Mouse (Mus musculus): ENCODE measurements around the gene Phkg1. TPM values are rescaled to one million over a fixed set of nuclear protein-coding genes. Genes with fewer than 3 reads are reported as not detected.
"Not testable (repeated sequence)": the region's sequence is repeated elsewhere in the genome, so short reads cannot be mapped to it uniquely, and the experiment has no call there.

The Phkg1 gene
- polyA plus RNA-seq, 1 experiment from 2014 or later, result 0.24 TPM

DNA sequence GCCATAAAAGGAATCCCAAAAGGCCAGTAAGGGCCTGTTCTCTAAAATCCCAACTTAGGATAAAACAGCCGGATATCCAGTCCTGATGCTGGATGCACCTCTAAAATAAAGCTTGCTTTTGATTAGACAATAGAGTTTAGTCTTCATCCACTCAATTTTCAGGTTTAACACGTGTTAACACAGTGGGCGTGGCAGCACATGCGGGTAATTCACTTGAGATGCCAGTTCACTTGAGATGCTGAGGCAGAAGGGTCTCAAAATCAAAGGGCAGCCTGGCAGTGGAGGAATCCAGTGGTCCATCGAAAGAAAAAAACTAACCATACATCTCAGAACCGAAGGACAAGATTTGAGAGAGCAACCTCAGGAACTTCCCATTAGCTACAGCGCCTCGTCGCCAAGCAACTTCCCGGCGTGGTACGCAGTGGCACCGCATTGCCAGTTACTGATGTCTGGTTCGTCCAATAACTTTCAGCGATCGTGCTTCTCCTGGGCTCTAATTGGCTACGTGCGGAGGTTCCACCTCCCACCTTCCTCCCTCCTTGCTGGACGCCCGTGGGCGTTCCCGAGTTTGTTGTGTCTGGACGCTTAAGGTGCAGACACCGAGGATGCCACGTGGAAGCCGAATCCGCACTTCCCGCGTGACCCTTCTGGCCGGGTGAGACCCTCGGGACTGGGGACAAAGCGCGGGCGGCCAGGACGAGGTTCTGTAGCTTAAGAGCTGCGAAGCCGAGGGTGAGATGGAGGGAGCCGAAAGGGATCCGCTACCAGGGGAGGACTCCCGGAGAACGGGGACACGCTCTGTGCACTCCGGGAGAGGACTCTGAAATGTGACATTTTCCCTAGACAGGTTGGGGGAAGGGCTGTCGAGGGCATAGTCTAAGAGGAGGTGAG lies 2.9 kb downstream of the Phkg1 start, which contains the start of gene Zbed5:
TSS of gene Zbed5 (plus strand) at position 526 of the 891 bp plus-strand sequence.
- H3K9me3 ChIP-seq, result no peaks in the 10 kb centered on the region
- peak; percentile 100 for ATAC-seq (ENCODE audit: borderline replicate concordance, extremely low read depth, low FRiP score, low TSS enrichment)
- H3K4me2 ChIP-seq, result peak within 1 kb of the TSS; percentile 90
- WGBS, result 2% methylated on average over 44 of the region's 44 CpGs
- H3K27ac ChIP-seq, result no peak within 1 kb of the TSS
- peak within 1 kb of the TSS; percentile 77 for H3K4me3 ChIP-seq
- H3K27me3 ChIP-seq, result no peaks in the 10 kb centered on the region; the same call in 1 of the 2 replicates
- no peaks in the 10 kb centered on the region for H3K36me3 ChIP-seq
- H3K9ac ChIP-seq, result peak within 1 kb of the TSS; percentile 65
- peaks cover 10% of the 10 kb centered on the region for H3K4me1 ChIP-seq

DNA sequence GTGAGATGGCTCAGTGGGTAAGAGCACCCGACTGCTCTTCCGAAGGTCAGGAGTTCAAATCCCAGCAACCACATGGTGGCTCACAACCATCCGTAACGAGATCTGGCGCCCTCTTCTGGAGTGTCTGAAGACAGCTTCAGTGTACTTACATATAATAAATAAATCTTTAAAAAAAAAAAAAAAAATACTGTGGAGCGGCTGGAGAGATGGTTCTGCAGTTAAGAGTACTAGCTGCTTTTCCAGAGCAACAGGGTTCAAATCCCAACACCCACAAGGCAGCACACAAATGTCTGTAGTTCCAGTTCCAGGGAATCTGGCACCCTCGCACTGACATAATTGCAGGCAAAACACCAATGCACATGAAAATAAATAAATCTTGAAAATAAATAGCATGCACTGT lies 8.0 kb downstream of the Phkg1 start:
- not testable (repeated sequence) for H3K4me2 ChIP-seq; ATAC-seq (ENCODE audit: borderline replicate concordance, extremely low read depth, low FRiP score, low TSS enrichment); H3K27me3 ChIP-seq; H3K36me3 ChIP-seq; H3K9ac ChIP-seq; H3K9me3 ChIP-seq; H3K4me3 ChIP-seq; H3K27ac ChIP-seq
- peaks cover 17% of the 10 kb centered on the region for H3K4me1 ChIP-seq
- WGBS, result 75% methylated on average over 7 of the region's 7 CpGs

DNA sequence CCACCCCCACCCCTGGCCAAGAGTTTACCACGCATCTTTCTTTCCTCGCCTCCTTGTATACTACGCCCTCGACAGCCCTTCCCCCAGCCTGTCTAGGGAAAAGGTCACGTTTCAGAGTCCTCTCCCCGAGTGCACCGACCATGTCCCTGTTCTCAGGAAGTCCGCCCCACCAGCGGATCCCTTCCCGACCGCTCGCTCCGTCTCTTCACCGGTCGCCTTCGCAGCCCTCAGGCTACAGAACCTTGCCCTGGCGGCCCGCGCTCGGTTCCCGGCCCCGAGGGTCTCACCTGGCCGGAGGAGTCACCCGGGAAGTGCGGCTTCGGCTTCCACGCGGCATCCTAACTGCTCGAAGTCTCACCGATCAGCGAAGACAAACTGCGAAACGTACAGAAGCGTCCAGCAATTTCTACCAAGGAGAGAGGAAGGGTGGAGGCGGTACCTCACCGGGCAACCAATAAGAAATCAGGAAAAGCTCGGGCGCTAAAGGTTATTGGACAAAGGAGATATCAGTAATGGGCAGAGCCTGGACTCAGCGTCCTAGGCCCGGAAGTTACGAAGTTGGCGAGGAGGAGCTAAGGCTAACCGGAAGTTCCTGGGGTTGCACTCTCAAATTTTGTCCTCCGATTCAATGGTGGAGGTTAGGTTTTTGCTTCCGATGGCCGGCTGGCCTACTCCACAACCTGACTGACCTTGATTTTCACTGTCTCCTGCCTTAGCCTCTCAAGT lies 11.3 kb downstream of the Phkg1 start, which contains the start of gene Chchd2:
TSS of gene Chchd2 (minus strand) at position 560 of the 726 bp plus-strand sequence.
- Histone ChIP-seq H3K27ac (peak within 1 kb of the TSS; percentile 90), H3K27me3 (no peaks in the 10 kb centered on the region), H3K4me3 (peak within 1 kb of the TSS; percentile 68), H3K36me3 (peaks cover 17% of the 10 kb centered on the region), H3K9me3 (no peaks in the 10 kb centered on the region), H3K4me2 (peak within 1 kb of the TSS; percentile 70), H3K9ac (peak within 1 kb of the TSS; percentile 80), H3K4me1 (peaks cover 16% of the 10 kb centered on the region)
- ATAC-seq (ENCODE audit: borderline replicate concordance, extremely low read depth, low FRiP score, low TSS enrichment), result peak; percentile 100
- under 1% methylated on average over 46 of the region's 46 CpGs for WGBS

DNA sequence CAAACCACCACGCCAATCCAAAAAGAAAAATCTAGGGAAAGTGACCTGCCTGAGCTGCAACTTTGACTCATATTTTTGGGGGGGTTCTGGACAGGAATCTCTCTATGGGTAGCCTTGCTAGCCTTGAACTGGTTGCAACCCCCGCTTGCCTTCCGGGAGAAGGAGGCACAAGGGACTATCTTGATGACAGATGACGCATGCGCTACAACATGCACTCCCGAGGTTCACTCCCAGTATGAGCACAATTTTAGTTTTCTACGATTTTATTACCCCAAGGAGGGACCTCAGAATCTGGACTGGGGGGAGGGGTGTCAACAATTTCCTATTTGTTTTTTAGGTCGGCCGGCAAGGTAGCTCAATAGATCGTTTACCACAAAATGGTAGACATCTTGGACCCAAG lies 12.1 kb downstream of the Phkg1 start:
- Histone ChIP-seq H3K36me3 (peaks cover 24% of the 10 kb centered on the region), H3K9ac (peak overlapping the region; percentile 80), H3K4me2 (peak overlapping the region; percentile 70), H3K27me3 (no peaks in the 10 kb centered on the region), H3K27ac (no peak overlapping the region), H3K4me1 (peaks cover 16% of the 10 kb centered on the region), H3K9me3 (no peaks in the 10 kb centered on the region), H3K4me3 (peak overlapping the region; percentile 68)
- WGBS, result 33% methylated on average over 10 of the region's 10 CpGs
- ATAC-seq (ENCODE audit: borderline replicate concordance, extremely low read depth, low FRiP score, low TSS enrichment), result no peak

DNA sequence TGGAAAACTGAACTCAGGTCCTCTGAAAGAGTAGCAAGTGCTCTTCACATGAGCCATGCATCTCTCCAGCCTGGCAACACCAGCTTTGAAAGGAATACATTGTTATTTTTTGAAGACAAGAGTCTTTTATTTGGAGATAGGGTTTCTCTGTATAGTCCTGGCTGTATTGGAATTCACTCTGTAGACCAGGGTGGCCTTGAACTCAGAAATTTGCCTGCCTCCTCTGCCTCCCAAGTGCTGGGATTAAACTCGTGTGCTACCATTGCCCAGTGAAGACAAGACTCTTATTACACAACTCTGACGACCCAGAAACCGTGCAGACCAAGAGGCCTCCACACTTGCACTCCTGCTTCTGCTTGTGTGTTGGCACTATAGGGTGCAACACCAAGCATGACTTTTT lies 18.5 kb downstream of the Phkg1 start:
- Histone ChIP-seq H3K9me3 (no peaks in the 10 kb centered on the region), H3K36me3 (peaks cover 36% of the 10 kb centered on the region), H3K27ac (no peak overlapping the region), H3K4me1 (no peaks in the 10 kb centered on the region), H3K27me3 (no peaks in the 10 kb centered on the region), H3K4me3 (no peak overlapping the region), H3K4me2 (no peak overlapping the region), H3K9ac (no peak overlapping the region)
- 70% methylated on average over 3 of the region's 3 CpGs for WGBS
- ATAC-seq (ENCODE audit: borderline replicate concordance, extremely low read depth, low FRiP score, low TSS enrichment), result no peak

DNA sequence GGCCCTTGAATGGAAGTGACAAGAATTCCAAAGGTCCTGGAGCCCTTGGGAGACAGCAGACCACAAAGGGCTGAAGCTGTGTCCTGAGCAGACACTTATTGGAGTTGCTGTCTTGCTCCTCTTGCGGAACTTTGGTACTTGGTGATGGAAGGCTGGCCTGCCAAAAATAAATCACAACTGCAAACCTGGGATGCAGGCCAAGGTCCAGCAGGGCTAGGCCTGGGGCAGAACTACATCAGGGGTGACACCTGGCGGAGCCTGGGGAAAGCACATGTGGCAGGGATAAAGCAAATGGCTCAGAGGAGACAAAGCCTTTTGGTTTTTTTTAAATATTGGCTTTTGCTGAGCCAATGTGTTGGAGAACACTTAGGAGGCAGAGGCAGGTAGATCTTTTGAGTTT lies 19.4 kb downstream of the Phkg1 start:
- H3K36me3 ChIP-seq, result peaks cover 29% of the 10 kb centered on the region
- H3K27ac ChIP-seq, result no peak overlapping the region
- no peak overlapping the region for H3K4me2 ChIP-seq
- no peak; the same call in 1 of the 2 replicates for ATAC-seq (ENCODE audit: borderline replicate concordance, extremely low read depth, low FRiP score, low TSS enrichment)
- no peaks in the 10 kb centered on the region for H3K4me1 ChIP-seq
- 32% methylated on average over 2 of the region's 2 CpGs for WGBS
- no peak overlapping the region for H3K4me3 ChIP-seq
- no peak overlapping the region for H3K9ac ChIP-seq
- no peaks in the 10 kb centered on the region for H3K9me3 ChIP-seq
- H3K27me3 ChIP-seq, result no peaks in the 10 kb centered on the region

DNA sequence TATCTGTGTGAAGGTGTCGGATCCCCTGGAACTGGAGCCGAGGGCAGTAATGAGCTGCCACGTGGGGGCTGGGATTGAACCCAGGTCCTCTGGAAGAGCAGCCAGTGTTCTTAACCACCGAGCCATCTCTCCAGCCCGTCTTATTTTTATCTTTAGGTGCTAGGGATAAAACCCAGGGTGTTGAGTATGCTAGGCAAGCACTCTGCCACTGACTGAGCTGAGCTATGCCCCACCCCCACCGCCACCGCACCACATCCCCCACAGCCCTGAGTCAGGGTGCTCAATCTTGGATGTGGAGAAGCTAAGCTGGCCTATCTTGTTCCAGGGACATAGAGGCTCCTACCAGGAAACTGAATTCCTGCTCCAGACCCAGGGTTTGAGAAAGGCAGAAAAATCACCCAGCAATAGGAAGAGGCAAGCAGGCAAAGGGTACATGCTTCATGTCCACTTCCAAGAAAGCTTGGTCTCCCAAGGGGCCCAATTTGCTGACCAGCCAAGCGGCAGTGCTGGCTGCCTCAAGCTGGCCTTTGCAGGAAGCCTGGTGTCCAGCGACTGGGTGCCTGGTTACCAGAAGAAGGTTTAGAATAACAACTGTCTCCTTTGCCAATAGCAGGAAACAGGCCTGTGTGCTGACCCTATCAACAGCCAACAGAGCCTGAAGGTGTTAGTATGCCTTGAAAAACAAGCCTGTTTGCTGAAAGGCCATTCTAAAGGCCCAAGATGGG lies 20.5 kb downstream of the Phkg1 start:
- WGBS, result 67% methylated on average over 9 of the region's 9 CpGs
- Histone ChIP-seq H3K4me3 (no peak overlapping the region), H3K4me1 (no peaks in the 10 kb centered on the region), H3K27ac (no peak overlapping the region), H3K9ac (no peak overlapping the region), H3K9me3 (no peaks in the 10 kb centered on the region), H3K36me3 (peaks cover 22% of the 10 kb centered on the region), H3K27me3 (no peaks in the 10 kb centered on the region), H3K4me2 (no peak overlapping the region)
- ATAC-seq (ENCODE audit: borderline replicate concordance, extremely low read depth, low FRiP score, low TSS enrichment), result no peak

DNA sequence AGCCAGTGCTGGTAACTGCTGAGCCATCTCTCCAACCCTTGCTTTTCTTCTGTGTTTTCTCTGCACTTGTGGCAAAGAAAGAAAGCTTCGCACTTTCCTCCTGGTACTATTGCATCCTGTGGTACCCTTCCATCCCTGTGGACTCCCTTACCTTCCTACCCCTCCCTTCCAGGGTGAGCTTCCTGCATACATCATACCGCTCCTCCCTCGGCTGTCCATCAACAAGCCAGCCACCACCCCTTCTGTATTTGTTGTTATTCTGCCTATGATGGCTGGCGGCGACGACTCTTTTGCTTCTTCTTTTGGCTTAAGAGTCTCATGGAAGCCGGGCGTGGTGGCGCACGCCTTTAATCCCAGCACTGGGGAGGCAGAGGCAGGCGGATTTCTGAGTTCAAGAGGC lies 23.3 kb downstream of the Phkg1 start:
- Histone ChIP-seq H3K4me3 (no peak overlapping the region), H3K36me3 (peaks cover under 1% of the 10 kb centered on the region; the same call in 1 of the 2 replicates), H3K4me1 (no peaks in the 10 kb centered on the region), H3K9me3 (no peaks in the 10 kb centered on the region), H3K4me2 (no peak overlapping the region), H3K27ac (no peak overlapping the region), H3K9ac (no peak overlapping the region), H3K27me3 (no peaks in the 10 kb centered on the region)
- WGBS, result 70% methylated on average over 11 of the region's 11 CpGs
- no peak for ATAC-seq (ENCODE audit: borderline replicate concordance, extremely low read depth, low FRiP score, low TSS enrichment)

DNA sequence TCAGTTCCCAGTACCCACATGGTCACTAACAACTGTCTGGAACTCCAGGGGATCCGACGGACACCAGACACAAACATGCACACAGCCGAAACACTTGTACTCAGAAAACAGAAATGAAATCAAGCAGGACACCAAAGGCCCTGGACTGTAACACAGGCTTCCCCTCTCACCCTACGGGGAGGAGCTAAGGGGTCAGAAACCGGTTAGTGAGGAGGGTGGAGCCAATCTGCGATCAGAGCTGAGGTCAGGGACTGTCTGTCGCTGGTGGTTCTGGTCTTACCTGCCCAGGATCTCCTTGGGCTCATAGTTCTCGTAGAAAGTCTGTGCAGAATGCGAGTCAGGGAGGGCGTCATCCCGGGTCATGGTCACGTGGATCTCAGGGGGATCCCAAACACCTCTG lies 24.4 kb downstream of the Phkg1 start:
- no peak overlapping the region for H3K4me2 ChIP-seq
- no peaks in the 10 kb centered on the region for H3K27me3 ChIP-seq
- no peaks in the 10 kb centered on the region for H3K9me3 ChIP-seq
- no peak overlapping the region for H3K4me3 ChIP-seq
- no peaks in the 10 kb centered on the region for H3K4me1 ChIP-seq
- 81% methylated on average over 12 of the region's 12 CpGs for whole genome bisulfite sequencing
- H3K9ac ChIP-seq, result no peak overlapping the region
- no peak overlapping the region for H3K27ac ChIP-seq
- no peaks in the 10 kb centered on the region for H3K36me3 ChIP-seq
- no peak for ATAC-seq (ENCODE audit: borderline replicate concordance, extremely low read depth, low FRiP score, low TSS enrichment)

DNA sequence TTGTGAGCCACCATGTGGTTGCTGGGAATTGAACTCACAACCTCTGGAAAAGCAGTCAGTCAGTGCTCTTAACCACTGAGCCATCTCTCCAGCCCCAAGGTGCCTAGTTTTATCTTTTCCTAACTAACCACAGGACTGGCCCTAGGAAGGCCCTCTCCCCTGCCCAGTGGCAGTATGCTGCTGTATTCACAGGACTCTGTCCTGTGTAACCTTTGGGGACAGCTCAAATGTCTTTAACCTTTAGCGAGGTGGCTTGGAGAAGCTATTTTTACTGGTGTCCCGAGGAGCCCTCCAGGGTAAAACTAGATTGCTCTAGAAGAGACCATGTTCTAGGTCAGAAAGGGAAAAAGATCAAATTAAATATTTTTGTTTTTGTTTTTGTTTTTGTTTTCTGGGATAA lies 27.1 kb downstream of the Phkg1 start:
- no peak overlapping the region for H3K27ac ChIP-seq
- H3K9me3 ChIP-seq, result no peaks in the 10 kb centered on the region
- no peak for ATAC-seq (ENCODE audit: borderline replicate concordance, extremely low read depth, low FRiP score, low TSS enrichment)
- no peaks in the 10 kb centered on the region for H3K36me3 ChIP-seq
- 88% methylated on average over 2 of the region's 2 CpGs for WGBS
- H3K4me2 ChIP-seq, result no peak overlapping the region
- H3K4me3 ChIP-seq, result no peak overlapping the region
- H3K4me1 ChIP-seq, result no peaks in the 10 kb centered on the region
- H3K27me3 ChIP-seq, result no peaks in the 10 kb centered on the region
- H3K9ac ChIP-seq, result no peak overlapping the region

DNA sequence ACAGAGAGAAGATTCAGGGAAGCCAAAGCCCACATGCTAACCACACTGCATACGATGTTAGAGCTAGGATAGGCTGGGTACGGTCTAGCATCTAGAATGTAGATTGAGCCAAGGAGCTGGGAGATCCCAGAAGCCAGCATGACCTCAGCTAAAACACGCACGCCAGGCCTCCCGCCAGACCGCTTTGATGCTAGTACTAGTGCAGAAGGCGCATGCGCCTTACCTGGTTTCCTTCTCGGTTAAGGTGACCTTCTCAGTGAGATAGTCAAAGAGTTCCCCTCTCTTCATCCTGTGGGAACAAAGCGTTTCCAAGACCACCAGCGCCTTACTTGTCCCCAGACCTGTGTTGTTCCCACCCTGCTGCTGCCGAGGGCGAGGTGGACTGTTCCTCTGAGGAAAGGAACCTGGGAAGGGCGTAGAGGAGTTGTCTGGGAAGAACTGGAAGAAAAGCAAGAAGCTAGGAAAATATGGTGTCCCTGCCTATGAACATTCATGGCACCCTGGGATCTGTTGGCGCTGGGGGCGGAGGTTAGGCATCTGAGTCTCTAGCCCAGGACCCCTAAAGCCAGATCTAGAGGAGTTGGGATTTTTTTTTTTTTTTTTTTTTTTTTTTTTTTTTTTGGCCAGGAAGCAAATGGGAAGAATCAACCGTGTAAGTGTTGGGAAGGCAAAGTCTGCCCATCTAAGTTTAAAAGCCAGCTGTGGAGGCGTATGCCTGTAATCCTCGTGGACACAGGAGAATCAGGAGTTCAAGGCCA lies 28.9 kb downstream of the Phkg1 start:
- Histone ChIP-seq H3K4me3 (no peak overlapping the region), H3K9me3 (no peaks in the 10 kb centered on the region), H3K4me2 (no peak overlapping the region), H3K36me3 (no peaks in the 10 kb centered on the region), H3K27me3 (no peaks in the 10 kb centered on the region), H3K27ac (no peak overlapping the region), H3K4me1 (no peaks in the 10 kb centered on the region), H3K9ac (no peak overlapping the region)
- WGBS, result 88% methylated on average over 19 of the region's 19 CpGs
- ATAC-seq (ENCODE audit: borderline replicate concordance, extremely low read depth, low FRiP score, low TSS enrichment), result no peak
